Mouse (Mus musculus) olfactory bulb, adult 2 months (tissue): ENCODE measurements around the gene Mindy3.

Experiments used
- CTCF ChIP-seq: fragments of 200-500 bp; IDR thresholded peaks from 2 replicates; pipeline ENCODE4 v1.5.1; 2012; ENCODE audit warnings: low read depth, mild to moderate bottlenecking, low read length, moderate library complexity; ENCODE audit not compliant: insufficient read depth
- POLR2A ChIP-seq: fragments of 200-500 bp; IDR thresholded peaks from 2 replicates; pipeline ENCODE4 v1.6.1; 2012; ENCODE audit warnings: mild to moderate bottlenecking, low read depth, low read length, moderate library complexity; ENCODE audit not compliant: insufficient read depth

DNA sequence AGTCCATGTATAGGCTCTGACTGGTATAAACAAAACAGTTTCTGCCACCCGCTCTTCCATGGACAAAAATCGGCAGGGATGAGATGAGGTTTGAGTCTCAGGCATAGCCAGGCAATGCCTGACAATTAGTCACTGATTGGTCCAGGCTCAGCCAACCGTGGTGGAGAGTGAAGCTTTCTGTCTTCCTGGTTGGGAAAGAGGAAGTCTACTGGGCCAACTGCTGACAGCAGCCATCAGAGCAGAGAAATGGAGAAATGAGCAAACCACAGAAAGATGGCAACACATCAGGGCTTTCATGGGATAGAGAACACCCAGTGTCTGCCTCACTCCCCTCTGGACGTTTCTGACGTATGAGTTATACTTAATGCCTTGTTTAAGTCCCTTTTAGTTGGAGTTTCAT, 101.9 kb downstream of the Mindy3 start:
- TF ChIP-seq CTCF, result no peak
- no peak for TF ChIP-seq POLR2A
